Mouse (Mus musculus): ENCODE results near the gene Xrra1.

DNA sequence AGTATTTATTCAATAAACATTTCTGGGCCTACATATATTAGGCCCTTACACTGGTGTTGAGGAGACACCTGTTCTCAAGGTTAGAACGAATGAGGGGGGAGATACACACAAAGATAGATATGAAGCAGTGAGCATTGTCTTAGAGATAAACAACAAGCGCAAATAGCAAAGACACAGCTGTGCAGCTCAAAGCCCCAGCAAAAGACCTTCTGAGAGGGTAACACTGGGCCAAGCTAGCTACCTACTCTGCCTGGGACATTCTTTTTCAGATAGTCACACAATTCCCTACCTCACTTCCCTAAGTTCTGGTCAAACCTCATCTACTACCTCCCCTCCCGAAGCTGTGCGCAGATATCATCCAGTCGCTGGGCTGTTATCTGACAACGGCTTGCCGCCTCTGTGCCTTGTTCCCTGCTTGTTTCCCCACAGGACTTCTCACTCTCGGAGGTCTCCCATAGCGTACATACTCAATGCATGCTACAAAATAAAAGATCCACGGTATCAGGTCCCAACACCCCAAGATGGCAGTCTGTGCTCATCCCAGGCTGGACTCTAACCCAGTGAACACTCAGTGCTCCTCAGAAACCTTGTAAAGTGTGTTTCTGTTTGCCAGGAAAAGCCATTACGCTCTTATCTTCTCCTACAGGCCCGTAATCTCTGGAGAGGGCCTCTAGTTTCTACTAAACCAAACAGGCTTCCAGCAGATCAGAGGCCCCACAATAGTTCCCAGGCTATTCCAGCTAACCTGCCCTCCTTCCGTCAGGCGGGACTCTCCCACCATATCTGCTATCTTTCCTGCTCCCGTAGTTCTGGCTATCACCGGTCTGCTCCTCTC is 34.0 kb upstream of the Xrra1 start:
- TF ChIP-seq CTCF (IDR thresholded peaks at IDR 0.05) = no peak
- no peak for TF ChIP-seq EP300 (IDR thresholded peaks at IDR 0.05)
